ENCODE assay signal across 8 mouse cellular contexts in genomic region chr8:117256292-117256938, GRCm38 (mm10). TPM values are rescaled to one million over a fixed set of nuclear protein-coding genes. Genes with fewer than 3 reads are reported as not detected.
DNase-seq lines count a peak whose midpoint lies in the region; ATAC-seq and TF ChIP-seq lines count a peak whose summit lies in the region.

No protein-coding gene starts in this region.

- H3K4me2 ChIP-seq in embryonic facial prominence, embryonic 14.5 days (ENCODE audit: low read depth, low read length), result peak overlapping the region; percentile 87
- H3K4me2 ChIP-seq in limb, embryonic 14.5 days (replicated peaks; ENCODE audit: low read depth, low read length, severe bottlenecking), result peak overlapping the region; percentile 87
- peak overlapping the region; percentile 96 for H3K4me2 ChIP-seq in midbrain, embryonic 16.5 days (ENCODE audit: low read length)

- peak; percentile 86 for DNase-seq in 416B (ENCODE audit: low read depth)
- DNase-seq in embryonic facial prominence, embryonic 14.5 days (ENCODE audit: low spot score), result peak; percentile 95
- DNase-seq in heart, adult 8-10 months (ENCODE audit: low spot score), result peak; percentile 92
- peak; percentile 95 for DNase-seq in kidney, adult 9 months
- DNase-seq in limb, embryonic 14.5 days (ENCODE audit: low spot score), result peak; percentile 89
- DNase-seq in spleen, adult 2 months (ENCODE audit: low read depth in 1 of 2, low spot score in 2 of 2), result peak; percentile 72 to 95

- TF ChIP-seq POLR2A in bone marrow, adult 2 months (IDR thresholded peaks at IDR 0.05; ENCODE audit: borderline replicate concordance, control insufficient read depth, low read depth, low read length), result peak; percentile 88; the same call in 1 of the 2 replicates
- no peak for TF ChIP-seq POLR2A in limb, embryonic 14.5 days (IDR thresholded peaks at IDR 0.05; ENCODE audit: borderline replicate concordance, extremely low read depth, insufficient read depth, insufficient read length)
- TF ChIP-seq POLR2A in spleen, adult 2 months (IDR thresholded peaks at IDR 0.05; ENCODE audit: low read depth, low read length), result peak; percentile 68

- peak overlapping the region; percentile 74 for H3K27ac ChIP-seq in bone marrow, adult 2 months (ENCODE audit: control insufficient read depth, insufficient read depth, low read depth, low read length, poor library complexity)
- peak overlapping the region; percentile 91 for H3K27ac ChIP-seq in embryonic facial prominence, embryonic 14.5 days (replicated peaks; ENCODE audit: low read depth, low read length)
- H3K27ac ChIP-seq in limb, embryonic 14.5 days (replicated peaks; ENCODE audit: low read depth, low read length), result peak overlapping the region; percentile 70
- peak overlapping the region; percentile 94 for H3K27ac ChIP-seq in midbrain, embryonic 16.5 days (ENCODE audit: low read length)
- H3K27ac ChIP-seq in spleen, adult 2 months (ENCODE audit: insufficient read depth, low read length), result peak overlapping the region; percentile 42

- no peaks in the 10 kb centered on the region for H3K9me3 ChIP-seq in embryonic facial prominence, embryonic 14.5 days (ENCODE audit: control insufficient read depth, low read length)
- H3K9me3 ChIP-seq in limb, embryonic 14.5 days (ENCODE audit: control insufficient read depth, low read length), result no peaks in the 10 kb centered on the region
- H3K9me3 ChIP-seq in midbrain, embryonic 16.5 days (replicated peaks; ENCODE audit: control insufficient read depth, low read length, poor library complexity, severe bottlenecking), result no peaks in the 10 kb centered on the region

- under 1% methylated on average over 85 of the region's 92 CpGs for WGBS in bone marrow, adult 2 months
- under 1% methylated on average over 25 of the region's 92 CpGs for WGBS in embryonic facial prominence, embryonic 14.5 days
- WGBS in limb, embryonic 14.5 days, result under 1% methylated on average over 21 of the region's 92 CpGs
- under 1% methylated on average over 77 of the region's 92 CpGs for WGBS in midbrain, embryonic 16.5 days
- WGBS in spleen, adult 2 months, result 1% methylated on average over 82 of the region's 92 CpGs

- H3K27me3 ChIP-seq in embryonic facial prominence, embryonic 14.5 days (replicated peaks; ENCODE audit: control insufficient read depth, insufficient read depth, low read length), result no peaks in the 10 kb centered on the region
- H3K27me3 ChIP-seq in limb, embryonic 14.5 days (ENCODE audit: control insufficient read depth, insufficient read depth, low read length), result no peaks in the 10 kb centered on the region
- no peaks in the 10 kb centered on the region for H3K27me3 ChIP-seq in midbrain, embryonic 16.5 days (ENCODE audit: control insufficient read depth, insufficient read depth, low read depth, low read length)
- no peaks in the 10 kb centered on the region for H3K27me3 ChIP-seq in spleen, adult 2 months (ENCODE audit: control insufficient read depth, insufficient read depth, low read length)

- peak overlapping the region; percentile 55 for H3K4me3 ChIP-seq in bone marrow, adult 2 months (replicated peaks; ENCODE audit: control insufficient read depth, low read depth, low read length)
- H3K4me3 ChIP-seq in embryonic facial prominence, embryonic 14.5 days (ENCODE audit: low read depth, low read length), result peak overlapping the region; percentile 88
- H3K4me3 ChIP-seq in limb, embryonic 14.5 days (replicated peaks; ENCODE audit: low read length), result peak overlapping the region; percentile 91
- H3K4me3 ChIP-seq in midbrain, embryonic 16.5 days (ENCODE audit: low read depth, low read length), result peak overlapping the region; percentile 89
- peak overlapping the region; percentile 89 for H3K4me3 ChIP-seq in spleen, adult 2 months (ENCODE audit: extremely low read depth, insufficient read depth, insufficient read length)

- peaks cover 5% of the 10 kb centered on the region; the same call in 1 of the 2 replicates for H3K4me1 ChIP-seq in bone marrow, adult 2 months (ENCODE audit: control insufficient read depth, insufficient read depth, low read length)
- peaks cover 32% of the 10 kb centered on the region for H3K4me1 ChIP-seq in embryonic facial prominence, embryonic 14.5 days (ENCODE audit: control insufficient read depth, insufficient read depth, low read length)
- peaks cover 29% of the 10 kb centered on the region for H3K4me1 ChIP-seq in limb, embryonic 14.5 days (ENCODE audit: control insufficient read depth, insufficient read depth, low read length)
- H3K4me1 ChIP-seq in midbrain, embryonic 16.5 days (ENCODE audit: control insufficient read depth, insufficient read depth, low read length), result peaks cover 20% of the 10 kb centered on the region
- peaks cover 14% of the 10 kb centered on the region; the same call in 1 of the 2 replicates for H3K4me1 ChIP-seq in spleen, adult 2 months (ENCODE audit: control insufficient read depth, insufficient read depth, insufficient read length)

- H3K9ac ChIP-seq in embryonic facial prominence, embryonic 14.5 days (ENCODE audit: low read depth, low read length), result peak overlapping the region; percentile 91
- peak overlapping the region; percentile 89 for H3K9ac ChIP-seq in limb, embryonic 14.5 days (ENCODE audit: low read depth, low read length, severe bottlenecking)
- peak overlapping the region; percentile 98 for H3K9ac ChIP-seq in midbrain, embryonic 16.5 days (ENCODE audit: low read depth, low read length)

- no peaks in the 10 kb centered on the region for H3K36me3 ChIP-seq in embryonic facial prominence, embryonic 14.5 days (ENCODE audit: control insufficient read depth, insufficient read depth, low read length)
- H3K36me3 ChIP-seq in limb, embryonic 14.5 days (ENCODE audit: control insufficient read depth, insufficient read depth, low read length), result no peaks in the 10 kb centered on the region
- no peaks in the 10 kb centered on the region for H3K36me3 ChIP-seq in midbrain, embryonic 16.5 days (ENCODE audit: control insufficient read depth, insufficient read depth, low read length)
- H3K36me3 ChIP-seq in spleen, adult 2 months (ENCODE audit: control insufficient read depth, insufficient read depth, low read length), result no peaks in the 10 kb centered on the region

- no peak for TF ChIP-seq CTCF in bone marrow, adult 2 months (IDR thresholded peaks at IDR 0.05; ENCODE audit: control insufficient read depth, insufficient read depth, low read length)
- no peak for TF ChIP-seq CTCF in spleen, adult 2 months (IDR thresholded peaks at IDR 0.05; ENCODE audit: extremely low read depth, insufficient read depth, insufficient read length, insufficient replicate concordance)

- peak; percentile 93 for ATAC-seq in embryonic facial prominence, embryonic 14.5 days (ENCODE audit: low read depth)
- peak; percentile 92 for ATAC-seq in limb, embryonic 14.5 days (ENCODE audit: low FRiP score, low read depth)
- peak; percentile 83 for ATAC-seq in midbrain, embryonic 16.5 days

RNA-seq across cellular contexts. Expression of gene Cmip, which starts 0.4 kb away (rescaled TPM):
- 11.5 and 16.2 TPM in 2 replicates for polyA plus RNA-seq in bone marrow, adult 2 months (2011; ENCODE audit: insufficient read depth, insufficient read length, low replicate concordance, missing spikeins)
- 27.0 and 27.7 TPM in 2 replicates for polyA plus RNA-seq in embryonic facial prominence, embryonic 14.5 days (2014; fragmentation: Nextera tagmentation; extraction: Ambion mirVana)
- 10 to 100 TPM; 14.4 to 20.4 (median 16.3) TPM for total RNA-seq in heart, adult 8-10 months (2022)
- 39.7 and 48.3 TPM in 2 replicates for polyA plus RNA-seq in limb, embryonic 14.5 days (2012; rRNA removed)
- 27.1 and 37.1 TPM in 2 replicates for polyA plus RNA-seq in limb, embryonic 14.5 days (2014; fragmentation: Nextera tagmentation; extraction: Ambion mirVana)
- polyA plus RNA-seq in midbrain, embryonic 16.5 days (2015; fragmentation: Nextera tagmentation; extraction: Ambion mirVana), result 141 and 146 TPM in 2 replicates
- 48.2 and 67.6 TPM in 2 replicates for polyA plus RNA-seq in spleen, adult 2 months (2012; rRNA removed)

Comparison
In these comparisons a context has a peak if more than half of its experiments do, and no peak if none do; other contexts are left out.
1. Peak in every context shown above with its lines: DNase-seq, ATAC-seq, H3K4me3 ChIP-seq and H3K27ac ChIP-seq.
2. H3K27ac ChIP-seq: peak in every context shown above with its lines; median percentile 94 in midbrain, embryonic 16.5 days; 91 in embryonic facial prominence, embryonic 14.5 days; 74 in bone marrow, adult 2 months; 70 in limb, embryonic 14.5 days; 42 in spleen, adult 2 months.